Mouse (Mus musculus) spleen, adult 2 months (tissue): Measurements from ENCODE around the gene Clcn3.

ENCODE experiments used
- CTCF ChIP-seq: fragments of 200-500 bp; IDR thresholded peaks from 2 replicates; pipeline ENCODE4 v1.5.1; 2011; ENCODE audit warnings: mild to moderate bottlenecking, inconsistent platforms; ENCODE audit not compliant: insufficient read depth, insufficient read length, insufficient replicate concordance; ENCODE audit errors: extremely low read depth
- POLR2A ChIP-seq: fragments of 200-500 bp; IDR thresholded peaks from 2 replicates; pipeline ENCODE4 v1.6.1; 2011; ENCODE audit warnings: low read depth, low read length, inconsistent platforms

DNA sequence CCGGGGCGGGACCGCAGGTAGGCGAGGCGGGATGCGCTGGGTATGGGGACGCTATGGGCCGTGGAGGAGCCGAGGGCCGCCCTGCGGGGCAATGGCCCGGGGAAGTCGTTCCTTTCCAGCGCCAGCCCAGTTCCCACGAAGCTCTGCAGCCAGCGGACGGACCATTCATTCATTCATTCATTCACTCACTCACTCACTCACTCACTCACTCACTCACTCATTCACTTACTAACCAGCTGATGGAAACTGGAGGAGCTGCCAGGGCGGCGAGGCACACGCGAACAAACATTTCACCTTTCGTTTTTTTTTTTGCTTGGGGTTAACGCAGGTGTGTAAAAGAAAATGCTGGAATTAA lies 92.6 kb downstream of the Clcn3 start:
- no peak for TF ChIP-seq CTCF
- no peak for TF ChIP-seq POLR2A
